Mouse (Mus musculus): ENCODE measurements at regions not wholly inside any gene's neighbourhood (a gene's known extent, or its start where the extent isn't known, plus 50 kb on each side); places are given as distances from the start of the nearest gene placed in this dataset.

DNA sequence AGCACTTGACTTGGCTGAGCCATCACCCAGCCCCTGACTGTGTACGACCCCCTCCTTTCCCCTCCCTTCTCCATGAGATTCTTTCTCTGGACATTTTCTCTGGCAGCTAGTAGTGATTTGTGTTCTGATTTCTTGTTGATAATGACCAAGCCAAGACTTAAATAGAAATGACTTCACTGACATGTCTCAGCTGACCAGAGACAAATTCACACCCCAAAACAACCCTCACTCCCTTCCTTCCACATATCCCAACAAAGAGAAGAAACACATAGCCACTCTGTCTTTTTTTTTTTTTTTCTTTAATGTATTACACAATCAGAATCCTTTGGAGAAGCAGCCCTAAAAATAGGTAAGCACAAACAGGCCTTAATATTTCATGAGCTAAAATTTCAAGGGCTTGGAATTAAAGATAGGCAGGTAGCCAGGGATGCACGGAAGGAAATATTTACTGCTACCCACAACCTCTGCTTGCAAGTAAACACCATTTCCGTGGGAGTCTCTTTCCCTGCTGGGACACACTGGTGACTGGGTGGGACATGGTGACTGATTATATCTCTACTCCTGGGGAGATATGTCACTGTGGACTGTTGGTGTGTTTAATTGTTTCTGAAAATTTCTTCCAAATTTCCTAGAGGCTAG is 272.1 kb upstream of the Adgrl2 start:
- no peak for ATAC-seq
- no peak overlapping the region for H3K4me3 ChIP-seq (ENCODE audit: low read depth, low read length)
- 83% methylated on average over 3 of the region's 3 CpGs for WGBS
- H3K9me3 ChIP-seq (replicated peaks; ENCODE audit: control insufficient read depth, low read length, poor library complexity, severe bottlenecking) = no peaks in the 10 kb centered on the region
- no peak overlapping the region for H3K4me2 ChIP-seq (ENCODE audit: low read length)
- no peaks in the 10 kb centered on the region for H3K4me1 ChIP-seq (ENCODE audit: control insufficient read depth, insufficient read depth, low read length)
- H3K36me3 ChIP-seq (ENCODE audit: control insufficient read depth, insufficient read depth, low read length) = no peaks in the 10 kb centered on the region
- H3K27ac ChIP-seq (ENCODE audit: low read length) = no peak overlapping the region
- no peak overlapping the region for H3K9ac ChIP-seq (ENCODE audit: low read depth, low read length)
- no peaks in the 10 kb centered on the region for H3K27me3 ChIP-seq (ENCODE audit: control insufficient read depth, insufficient read depth, low read depth, low read length)

DNA sequence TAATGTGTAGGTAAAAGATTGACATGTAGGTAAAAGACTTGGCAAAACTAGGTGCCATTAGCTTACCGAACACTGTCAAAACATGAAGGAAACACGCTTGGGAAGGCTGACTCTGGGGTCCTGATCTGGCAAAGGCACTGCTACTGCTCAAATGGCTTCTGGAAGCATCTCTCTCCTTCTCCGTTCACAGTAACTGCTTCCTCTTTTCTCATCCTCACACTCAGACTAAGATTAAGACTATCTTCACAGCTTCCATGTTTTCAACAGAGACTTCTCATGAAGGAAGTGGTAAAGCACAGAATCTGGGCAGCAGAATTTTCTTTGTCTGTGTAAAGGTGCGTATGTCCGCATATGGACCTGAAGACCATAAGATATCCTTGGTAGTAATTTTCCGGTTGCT is 271.4 kb upstream of the Adgrl2 start:
- H3K9me3 ChIP-seq (replicated peaks; ENCODE audit: control insufficient read depth, low read length, poor library complexity, severe bottlenecking) = no peaks in the 10 kb centered on the region
- no peak for ATAC-seq
- 98% methylated on average over 6 of the region's 6 CpGs for WGBS
- no peak overlapping the region for H3K4me2 ChIP-seq (ENCODE audit: low read length)
- no peak overlapping the region for H3K9ac ChIP-seq (ENCODE audit: low read depth, low read length)
- H3K27me3 ChIP-seq (ENCODE audit: control insufficient read depth, insufficient read depth, low read depth, low read length) = no peaks in the 10 kb centered on the region
- H3K27ac ChIP-seq (ENCODE audit: low read length) = no peak overlapping the region
- no peak overlapping the region for H3K4me3 ChIP-seq (ENCODE audit: low read depth, low read length)
- H3K4me1 ChIP-seq (ENCODE audit: control insufficient read depth, insufficient read depth, low read length) = no peaks in the 10 kb centered on the region
- no peaks in the 10 kb centered on the region for H3K36me3 ChIP-seq (ENCODE audit: control insufficient read depth, insufficient read depth, low read length)

DNA sequence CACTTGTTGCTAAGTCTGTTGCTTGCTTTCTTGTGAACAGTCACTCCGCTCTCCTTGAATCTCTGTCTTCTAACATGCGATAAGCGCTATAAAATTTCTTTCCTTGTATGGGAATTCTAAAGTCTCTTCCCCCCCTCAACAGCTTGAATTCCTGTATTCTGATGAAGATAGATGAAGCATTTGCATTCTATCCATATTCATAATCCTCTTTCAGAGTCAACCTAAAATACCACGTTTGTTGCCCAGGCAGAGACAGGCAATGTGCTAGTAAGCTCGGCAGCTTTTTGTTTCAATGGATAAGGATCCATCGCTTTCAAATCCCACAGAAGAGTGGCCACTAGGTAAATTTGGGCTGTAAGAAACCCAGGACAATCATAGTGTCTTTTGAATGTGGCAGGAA is 268.5 kb upstream of the Adgrl2 start:
- Histone ChIP-seq H3K27ac (ENCODE audit: low read length) (no peak overlapping the region), H3K4me2 (ENCODE audit: low read length) (no peak overlapping the region), H3K4me3 (ENCODE audit: low read depth, low read length) (no peak overlapping the region), H3K9me3 (replicated peaks; ENCODE audit: control insufficient read depth, low read length, poor library complexity, severe bottlenecking) (no peaks in the 10 kb centered on the region), H3K36me3 (ENCODE audit: control insufficient read depth, insufficient read depth, low read length) (no peaks in the 10 kb centered on the region), H3K27me3 (ENCODE audit: control insufficient read depth, insufficient read depth, low read depth, low read length) (no peaks in the 10 kb centered on the region), H3K9ac (ENCODE audit: low read depth, low read length) (no peak overlapping the region), H3K4me1 (ENCODE audit: control insufficient read depth, insufficient read depth, low read length) (no peaks in the 10 kb centered on the region; the same call in 1 of the 2 replicates)
- WGBS = 48% methylated on average over 6 of the region's 6 CpGs
- no peak for ATAC-seq

DNA sequence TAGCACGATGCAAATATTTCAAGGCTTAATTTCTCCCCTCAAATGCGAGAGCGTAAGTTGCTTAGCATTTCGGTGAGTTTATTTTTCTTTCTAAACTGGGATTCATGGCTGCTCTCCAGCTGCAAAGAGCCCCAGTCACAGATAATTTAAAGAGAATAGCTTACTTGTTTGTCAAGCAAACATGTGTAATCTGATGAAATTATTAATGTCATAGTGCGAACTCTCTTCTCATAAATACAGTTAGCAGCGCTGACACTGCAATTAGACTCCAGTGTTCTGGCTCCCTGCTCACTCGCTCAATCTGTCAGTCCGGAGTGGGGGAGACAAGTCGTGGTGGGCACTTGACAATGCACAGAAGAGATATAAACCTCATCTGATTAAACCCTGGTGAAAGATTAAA is 266.5 kb upstream of the Adgrl2 start:
- Histone ChIP-seq H3K4me2 (ENCODE audit: low read length) (no peak overlapping the region), H3K9ac (ENCODE audit: low read depth, low read length) (no peak overlapping the region), H3K9me3 (replicated peaks; ENCODE audit: control insufficient read depth, low read length, poor library complexity, severe bottlenecking) (no peaks in the 10 kb centered on the region), H3K27ac (ENCODE audit: low read length) (no peak overlapping the region), H3K27me3 (ENCODE audit: control insufficient read depth, insufficient read depth, low read depth, low read length) (no peaks in the 10 kb centered on the region), H3K4me1 (ENCODE audit: control insufficient read depth, insufficient read depth, low read length) (no peaks in the 10 kb centered on the region; the same call in 1 of the 2 replicates), H3K4me3 (ENCODE audit: low read depth, low read length) (no peak overlapping the region), H3K36me3 (ENCODE audit: control insufficient read depth, insufficient read depth, low read length) (no peaks in the 10 kb centered on the region)
- 46% methylated on average over 9 of the region's 9 CpGs for WGBS
- ATAC-seq = no peak

DNA sequence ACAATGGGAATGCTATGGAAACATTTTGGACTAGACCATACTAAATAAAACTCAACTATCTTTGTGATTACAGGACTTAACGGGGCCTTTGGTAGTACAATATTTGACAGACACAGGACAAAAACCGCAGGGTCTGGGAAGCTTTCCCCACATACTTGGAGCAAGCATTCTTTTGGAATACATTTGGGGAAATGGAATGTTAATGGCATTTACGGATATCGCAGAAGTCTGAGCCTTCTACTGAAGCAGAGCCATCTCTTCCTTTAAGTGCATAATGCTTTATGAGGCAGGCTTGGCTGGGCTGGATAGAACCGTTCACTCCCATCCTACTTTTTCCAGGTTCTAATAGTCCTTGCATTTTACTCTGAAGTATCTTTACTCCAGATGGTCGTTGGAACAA is 262.7 kb upstream of the Adgrl2 start:
- no peaks in the 10 kb centered on the region for H3K27me3 ChIP-seq (ENCODE audit: control insufficient read depth, insufficient read depth, low read depth, low read length)
- no peak for ATAC-seq
- H3K27ac ChIP-seq (ENCODE audit: low read length) = no peak overlapping the region
- no peaks in the 10 kb centered on the region for H3K9me3 ChIP-seq (replicated peaks; ENCODE audit: control insufficient read depth, low read length, poor library complexity, severe bottlenecking)
- no peak overlapping the region for H3K4me3 ChIP-seq (ENCODE audit: low read depth, low read length)
- no peaks in the 10 kb centered on the region for H3K36me3 ChIP-seq (ENCODE audit: control insufficient read depth, insufficient read depth, low read length)
- H3K9ac ChIP-seq (ENCODE audit: low read depth, low read length) = no peak overlapping the region
- H3K4me2 ChIP-seq (ENCODE audit: low read length) = no peak overlapping the region
- WGBS = 86% methylated on average over 6 of the region's 6 CpGs
- no peaks in the 10 kb centered on the region; the same call in 1 of the 2 replicates for H3K4me1 ChIP-seq (ENCODE audit: control insufficient read depth, insufficient read depth, low read length)

DNA sequence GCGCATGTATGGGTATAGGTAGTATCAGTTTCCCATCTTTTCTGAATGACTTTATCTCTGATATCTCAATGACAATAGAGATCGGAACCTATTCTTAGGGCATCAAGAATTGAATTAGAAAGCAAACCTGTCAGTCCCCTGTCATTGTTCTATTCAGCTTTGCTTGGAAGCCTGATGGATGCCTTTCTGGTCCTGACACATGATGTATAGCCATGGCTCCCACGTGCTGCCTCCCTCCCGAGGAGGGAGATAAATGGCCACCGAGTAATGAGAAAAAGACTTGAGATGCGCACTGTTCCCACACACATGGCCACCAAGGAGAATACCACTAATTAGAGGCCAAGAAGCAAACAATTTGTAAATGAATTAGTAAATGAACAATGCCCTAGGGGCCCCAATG is 261.8 kb upstream of the Adgrl2 start:
- Histone ChIP-seq H3K9ac (ENCODE audit: low read depth, low read length) (no peak overlapping the region), H3K27ac (ENCODE audit: low read length) (no peak overlapping the region), H3K27me3 (ENCODE audit: control insufficient read depth, insufficient read depth, low read depth, low read length) (no peaks in the 10 kb centered on the region), H3K4me3 (ENCODE audit: low read depth, low read length) (no peak overlapping the region), H3K36me3 (ENCODE audit: control insufficient read depth, insufficient read depth, low read length) (no peaks in the 10 kb centered on the region), H3K4me2 (ENCODE audit: low read length) (no peak overlapping the region), H3K4me1 (ENCODE audit: control insufficient read depth, insufficient read depth, low read length) (peaks cover 4% of the 10 kb centered on the region; the same call in 1 of the 2 replicates), H3K9me3 (replicated peaks; ENCODE audit: control insufficient read depth, low read length, poor library complexity, severe bottlenecking) (no peaks in the 10 kb centered on the region)
- no peak for ATAC-seq
- 51% methylated on average over 6 of the region's 6 CpGs for WGBS

DNA sequence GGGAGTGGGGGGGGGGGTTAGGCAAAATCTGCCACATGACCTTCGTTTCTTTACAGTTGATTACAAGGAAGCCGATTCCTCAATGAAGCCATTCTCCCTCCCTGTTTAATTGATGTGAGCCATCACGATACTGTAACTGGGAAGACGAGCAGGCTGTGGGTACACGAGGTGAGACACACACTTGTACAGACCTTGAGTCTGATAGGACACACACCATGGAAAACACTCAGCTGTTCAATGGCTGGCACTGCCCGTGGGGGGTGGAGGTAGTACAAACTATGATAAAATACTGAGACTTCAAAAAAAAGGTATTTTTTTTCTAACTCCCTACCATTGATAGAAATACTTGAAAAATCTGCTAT is 257.3 kb upstream of the Adgrl2 start:
- ATAC-seq = no peak
- H3K36me3 ChIP-seq (ENCODE audit: control insufficient read depth, insufficient read depth, low read length) = no peaks in the 10 kb centered on the region
- H3K4me2 ChIP-seq (ENCODE audit: low read length) = peak overlapping the region; percentile 24; the same call in 1 of the 2 replicates
- H3K4me1 ChIP-seq (ENCODE audit: control insufficient read depth, insufficient read depth, low read length) = peaks cover 6% of the 10 kb centered on the region; the same call in 1 of the 2 replicates
- 56% methylated on average over 6 of the region's 6 CpGs for whole genome bisulfite sequencing
- no peaks in the 10 kb centered on the region for H3K9me3 ChIP-seq (replicated peaks; ENCODE audit: control insufficient read depth, low read length, poor library complexity, severe bottlenecking)
- no peak overlapping the region for H3K9ac ChIP-seq (ENCODE audit: low read depth, low read length)
- H3K4me3 ChIP-seq (ENCODE audit: low read depth, low read length) = no peak overlapping the region
- no peak overlapping the region for H3K27ac ChIP-seq (ENCODE audit: low read length)
- H3K27me3 ChIP-seq (ENCODE audit: control insufficient read depth, insufficient read depth, low read depth, low read length) = no peaks in the 10 kb centered on the region

DNA sequence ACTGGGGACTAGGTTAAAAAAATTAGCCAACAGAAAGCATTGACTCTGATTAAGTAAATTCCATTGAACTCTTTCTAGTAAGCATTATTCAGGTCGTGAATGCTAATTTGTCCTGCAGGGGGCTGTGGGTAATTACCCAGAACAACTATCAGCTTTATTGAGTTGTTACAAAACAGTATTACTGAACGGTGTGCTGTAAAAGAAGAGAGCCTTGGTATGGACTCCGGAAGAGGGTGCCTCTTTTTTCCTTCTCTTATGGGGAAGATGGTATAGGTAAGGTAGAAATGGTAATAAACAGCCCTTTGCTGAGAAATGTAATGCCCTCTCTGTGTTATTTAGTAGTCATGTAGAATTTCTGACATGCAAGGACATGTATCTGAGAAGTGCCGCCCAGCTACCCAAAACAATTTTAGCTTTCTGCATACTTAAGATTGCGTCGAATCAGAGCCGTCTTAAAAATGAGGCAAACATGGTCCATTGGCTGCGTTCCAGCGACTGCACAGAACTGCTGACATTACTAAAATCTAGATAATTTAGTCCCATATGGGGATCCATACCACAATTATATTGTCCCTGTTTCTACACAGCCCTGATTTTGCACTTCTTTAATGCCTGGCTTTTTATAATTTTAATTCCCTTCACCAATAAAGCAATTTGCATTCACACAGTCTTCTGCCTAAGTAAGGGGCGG is 256.7 kb upstream of the Adgrl2 start:
- no peak overlapping the region for H3K9ac ChIP-seq (ENCODE audit: low read depth, low read length)
- H3K9me3 ChIP-seq (replicated peaks; ENCODE audit: control insufficient read depth, low read length, poor library complexity, severe bottlenecking) = no peaks in the 10 kb centered on the region
- H3K4me2 ChIP-seq (ENCODE audit: low read length) = peak overlapping the region; percentile 24; the same call in 1 of the 2 replicates
- 47% methylated on average over 10 of the region's 10 CpGs for WGBS
- no peaks in the 10 kb centered on the region for H3K36me3 ChIP-seq (ENCODE audit: control insufficient read depth, insufficient read depth, low read length)
- no peaks in the 10 kb centered on the region for H3K27me3 ChIP-seq (ENCODE audit: control insufficient read depth, insufficient read depth, low read depth, low read length)
- ATAC-seq = peak; percentile 14; the same call in 1 of the 2 replicates
- no peak overlapping the region for H3K4me3 ChIP-seq (ENCODE audit: low read depth, low read length)
- no peak overlapping the region for H3K27ac ChIP-seq (ENCODE audit: low read length)
- H3K4me1 ChIP-seq (ENCODE audit: control insufficient read depth, insufficient read depth, low read length) = peaks cover 6% of the 10 kb centered on the region; the same call in 1 of the 2 replicates

DNA sequence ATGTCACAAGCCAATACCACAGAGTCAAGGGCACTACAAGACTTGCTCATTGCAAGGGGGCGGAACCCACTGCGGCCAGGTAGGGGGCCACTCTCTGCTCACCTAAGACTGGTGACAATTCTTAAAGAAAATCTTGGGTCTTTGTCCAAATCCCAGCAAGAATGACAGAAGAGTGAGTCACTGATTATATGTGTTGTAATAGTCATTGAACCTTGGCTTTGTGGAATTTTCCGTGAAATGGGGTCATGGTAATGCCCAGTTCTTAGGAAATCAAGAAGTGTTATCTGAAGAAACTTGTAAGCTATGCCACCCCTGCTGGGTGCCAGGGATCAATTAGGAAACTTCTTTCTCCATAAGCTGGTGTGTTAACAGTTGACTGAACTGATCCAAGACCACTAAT is 249.3 kb upstream of the Adgrl2 start:
- no peaks in the 10 kb centered on the region for H3K36me3 ChIP-seq (ENCODE audit: control insufficient read depth, insufficient read depth, low read length)
- no peak overlapping the region for H3K9ac ChIP-seq (ENCODE audit: low read depth, low read length)
- WGBS = 94% methylated on average over 3 of the region's 3 CpGs
- H3K27me3 ChIP-seq (ENCODE audit: control insufficient read depth, insufficient read depth, low read depth, low read length) = no peaks in the 10 kb centered on the region
- H3K27ac ChIP-seq (ENCODE audit: low read length) = no peak overlapping the region
- no peak overlapping the region for H3K4me2 ChIP-seq (ENCODE audit: low read length)
- no peaks in the 10 kb centered on the region for H3K9me3 ChIP-seq (replicated peaks; ENCODE audit: control insufficient read depth, low read length, poor library complexity, severe bottlenecking)
- H3K4me1 ChIP-seq (ENCODE audit: control insufficient read depth, insufficient read depth, low read length) = no peaks in the 10 kb centered on the region
- ATAC-seq = no peak
- no peak overlapping the region for H3K4me3 ChIP-seq (ENCODE audit: low read depth, low read length)
